Mouse (Mus musculus) liver, embryonic 16.5 days (tissue): Measurements from ENCODE around the gene Slc43a1. TPM values are rescaled to one million over a fixed set of nuclear protein-coding genes. Genes with fewer than 3 reads are reported as not detected.
"Not testable (repeated sequence)": the region's sequence is repeated elsewhere in the genome, so short reads cannot be mapped to it uniquely, and the experiment has no call there.

ENCODE experiments used
- ATAC-seq: fragments of 200-750 bp; cut with Nextera tagmentation; 2 replicates; pipeline ENCODE4 v1.8.0; 2017; ENCODE audit warnings: low read depth, mild to moderate bottlenecking, moderate number of reproducible peaks, moderate library complexity
- H3K27ac ChIP-seq: fragments of 300-500 bp; sonication (generic); 2 replicates; pipeline ENCODE4 v1.5.1; 2014; ENCODE audit warnings: mild to moderate bottlenecking, low read length
- H3K27me3 ChIP-seq: fragments of 300-500 bp; sonication (generic); 2 replicates; pipeline ENCODE4 v1.6.1; 2014; ENCODE audit warnings: low read depth, low read length, mixed read lengths; ENCODE audit not compliant: control insufficient read depth, insufficient read depth
- H3K36me3 ChIP-seq: fragments of 300-500 bp; sonication (generic); 2 replicates; pipeline ENCODE4 v1.6.1; 2014; ENCODE audit warnings: mild to moderate bottlenecking; ENCODE audit not compliant: control insufficient read depth, insufficient read depth
- H3K4me1 ChIP-seq: fragments of 300-500 bp; sonication (generic); 2 replicates; pipeline ENCODE4 v1.6.1; 2014; ENCODE audit warnings: low read depth, low read length, mixed read lengths; ENCODE audit not compliant: control insufficient read depth
- H3K4me2 ChIP-seq: fragments of 300-500 bp; sonication (generic); 2 replicates; pipeline ENCODE4 v1.6.1; 2014; ENCODE audit warnings: low read depth, low read length, mixed read lengths
- H3K4me3 ChIP-seq: fragments of 300-500 bp; sonication (generic); 2 replicates; pipeline ENCODE4 v1.5.1; 2014; ENCODE audit warnings: low read depth, mild to moderate bottlenecking, low read length
- H3K9ac ChIP-seq: fragments of 300-500 bp; sonication (generic); 2 replicates; pipeline ENCODE4 v1.6.1; 2014; ENCODE audit warnings: low read depth, low read length
- H3K9me3 ChIP-seq: fragments of 300-500 bp; sonication (generic); replicated peaks from 2 replicates; pipeline ENCODE4 v1.6.1; 2016; ENCODE audit warnings: low read length; ENCODE audit not compliant: control insufficient read depth
- WGBS: fragments of 180-500 bp; shearing (Covaris S2); extraction: QIAGEN DNeasy Blood & Tissue Kit; methylation state at CpG from one replicate; pipeline ENCODE4 v1.1.7; 2014; ENCODE audit not compliant: insufficient replicate concordance; 5-methylcytosine and 5-hydroxymethylcytosine counted together
- polyA plus RNA-seq: library from polyadenylated mRNA; unstranded; fragments of >200 nt; fragmentation: Nextera tagmentation; extraction: Ambion mirVana; gene quantifications from 2 replicates; pipeline ENCODE4 v1.2.1, GENCODE M21; 2015

Slc43a1 gene
- polyA plus RNA-seq, 1 experiment from 2014 or later: 205 TPM

- H3K4me2 ChIP-seq: peak overlapping the region; percentile 89
- H3K36me3 ChIP-seq: peaks cover 29% of the 10 kb centered on the region
- ATAC-seq: peak; percentile 9; the same call in 1 of the 2 replicates
- H3K27me3 ChIP-seq: no peaks in the 10 kb centered on the region
- peak overlapping the region; percentile 86 for H3K9ac ChIP-seq
- H3K4me1 ChIP-seq: peaks cover 15% of the 10 kb centered on the region
- WGBS: 42% methylated on average over 4 of the region's 4 CpGs
- H3K27ac ChIP-seq: peak overlapping the region; percentile 98
- H3K9me3 ChIP-seq: no peaks in the 10 kb centered on the region
- H3K4me3 ChIP-seq: peak overlapping the region; percentile 71
Measured at GRCm38 (mm10) chr2:84800304-84800703, 38.3 kb upstream of the Slc43a1 start.

- Histone ChIP-seq H3K4me3 (peak overlapping the region; percentile 71), H3K36me3 (peaks cover 36% of the 10 kb centered on the region), H3K27ac (peak overlapping the region; percentile 52), H3K4me2 (peak overlapping the region; percentile 89), H3K4me1 (peaks cover 15% of the 10 kb centered on the region)
- not testable (repeated sequence) for H3K27me3 ChIP-seq, H3K9ac ChIP-seq, H3K9me3 ChIP-seq, ATAC-seq
- 73% methylated on average over 5 of the region's 5 CpGs for WGBS
Measured at GRCm38 (mm10) chr2:84801223-84801622, 37.4 kb upstream of the Slc43a1 start.

- Histone ChIP-seq H3K9ac (no peak overlapping the region), H3K27me3 (no peaks in the 10 kb centered on the region), H3K36me3 (peaks cover 61% of the 10 kb centered on the region), H3K4me1 (peaks cover 9% of the 10 kb centered on the region), H3K4me2 (no peak overlapping the region), H3K4me3 (no peak overlapping the region), H3K27ac (no peak overlapping the region), H3K9me3 (no peaks in the 10 kb centered on the region)
- no peak for ATAC-seq
- 85% methylated on average over 7 of the region's 7 CpGs for WGBS
Measured at GRCm38 (mm10) chr2:84803963-84804362, 34.7 kb upstream of the Slc43a1 start.

- H3K4me1 ChIP-seq: peaks cover 27% of the 10 kb centered on the region
Measured at GRCm38 (mm10) chr2:84806546-84806945, 32.1 kb upstream of the Slc43a1 start.

GRCm38 (mm10) chr2:84809330-84809729 is 29.3 kb upstream of the Slc43a1 start:
- no peak overlapping the region for H3K4me3 ChIP-seq
- H3K4me1 ChIP-seq: peaks cover 46% of the 10 kb centered on the region
- no peaks in the 10 kb centered on the region for H3K27me3 ChIP-seq
- H3K9me3 ChIP-seq: no peaks in the 10 kb centered on the region
- peak overlapping the region; percentile 33; the same call in 1 of the 2 replicates for H3K27ac ChIP-seq
- no peak overlapping the region for H3K9ac ChIP-seq
- no peak for ATAC-seq
- no peak overlapping the region for H3K4me2 ChIP-seq
- peaks cover 54% of the 10 kb centered on the region for H3K36me3 ChIP-seq

More at GRCm38 (mm10) chr2:84806546-84806945, 32.1 kb upstream of the Slc43a1 start:
- H3K9ac ChIP-seq: no peak overlapping the region
- no peak overlapping the region for H3K4me3 ChIP-seq
- WGBS: 72% methylated on average over 5 of the region's 5 CpGs
- ATAC-seq: no peak
- no peak overlapping the region for H3K27ac ChIP-seq
- H3K4me2 ChIP-seq: no peak overlapping the region
- no peaks in the 10 kb centered on the region for H3K27me3 ChIP-seq
- no peaks in the 10 kb centered on the region for H3K9me3 ChIP-seq
- peaks cover 73% of the 10 kb centered on the region for H3K36me3 ChIP-seq

- Histone ChIP-seq H3K27ac (peak overlapping the region; percentile 99), H3K4me3 (peak overlapping the region; percentile 1; the same call in 1 of the 2 replicates), H3K9me3 (no peaks in the 10 kb centered on the region), H3K9ac (peak overlapping the region; percentile 15), H3K27me3 (no peaks in the 10 kb centered on the region), H3K4me2 (peak overlapping the region; percentile 54), H3K36me3 (peaks cover 43% of the 10 kb centered on the region), H3K4me1 (peaks cover 54% of the 10 kb centered on the region)
- 75% methylated on average over 6 of the region's 6 CpGs for WGBS
- no peak for ATAC-seq
Measured at GRCm38 (mm10) chr2:84810526-84810885, 28.1 kb upstream of the Slc43a1 start.

GRCm38 (mm10) chr2:84810886-84811577 is 27.6 kb upstream of the Slc43a1 start:
- H3K27ac ChIP-seq: peak overlapping the region; percentile 99
- peak; percentile 9; the same call in 1 of the 2 replicates for ATAC-seq
- peak overlapping the region; percentile 47 for H3K9ac ChIP-seq
- H3K27me3 ChIP-seq: no peaks in the 10 kb centered on the region
- WGBS: 34% methylated on average over 26 of the region's 26 CpGs
- H3K9me3 ChIP-seq: no peaks in the 10 kb centered on the region
- peaks cover 54% of the 10 kb centered on the region for H3K4me1 ChIP-seq
- H3K4me2 ChIP-seq: peak overlapping the region; percentile 54
- peak overlapping the region; percentile 47 for H3K4me3 ChIP-seq
- peaks cover 38% of the 10 kb centered on the region for H3K36me3 ChIP-seq

- H3K4me1 ChIP-seq: peaks cover 53% of the 10 kb centered on the region
Measured at GRCm38 (mm10) chr2:84811880-84812279, 26.8 kb upstream of the Slc43a1 start.

GRCm38 (mm10) chr2:84812676-84813075 is 26.0 kb upstream of the Slc43a1 start:
- WGBS: 74% methylated on average over 6 of the region's 6 CpGs
- peaks cover 51% of the 10 kb centered on the region for H3K4me1 ChIP-seq
- peaks cover 25% of the 10 kb centered on the region for H3K36me3 ChIP-seq
- H3K9ac ChIP-seq: peak overlapping the region; percentile 73
- H3K27ac ChIP-seq: peak overlapping the region; percentile 99
- no peaks in the 10 kb centered on the region for H3K27me3 ChIP-seq
- H3K4me2 ChIP-seq: peak overlapping the region; percentile 83
- H3K4me3 ChIP-seq: peak overlapping the region; percentile 48; the same call in 1 of the 2 replicates
- ATAC-seq: no peak
- H3K9me3 ChIP-seq: no peaks in the 10 kb centered on the region

More at GRCm38 (mm10) chr2:84811880-84812279, 26.8 kb upstream of the Slc43a1 start:
- H3K9me3 ChIP-seq: no peaks in the 10 kb centered on the region
- H3K9ac ChIP-seq: peak overlapping the region; percentile 73
- peak overlapping the region; percentile 48 for H3K4me3 ChIP-seq
- H3K4me2 ChIP-seq: peak overlapping the region; percentile 83
- 12% methylated on average over 7 of the region's 7 CpGs for WGBS
- no peaks in the 10 kb centered on the region for H3K27me3 ChIP-seq
- ATAC-seq: peak; percentile 98
- H3K27ac ChIP-seq: peak overlapping the region; percentile 99
- peaks cover 31% of the 10 kb centered on the region for H3K36me3 ChIP-seq
